Mouse (Mus musculus) stomach, embryonic 15.5 days (tissue): Measurements from ENCODE around the gene Rad54l2. TPM values are rescaled to one million over a fixed set of nuclear protein-coding genes. Genes with fewer than 3 reads are reported as not detected.

Source experiments
- ATAC-seq: fragments of 200-750 bp; cut with Nextera tagmentation; 2 replicates; pipeline ENCODE4 v1.8.0; 2017; ENCODE audit warnings: low read depth, moderate number of reproducible peaks, moderate TSS enrichment; ENCODE audit not compliant: insufficient read depth, low FRiP score
- H3K27ac ChIP-seq: fragments of 300-500 bp; sonication (generic); 2 replicates; pipeline ENCODE4 v1.5.1; 2015; ENCODE audit warnings: mild to moderate bottlenecking, inconsistent platforms
- H3K27me3 ChIP-seq: fragments of 300-500 bp; sonication (generic); replicated peaks from 2 replicates; pipeline ENCODE4 v1.6.1; 2015; ENCODE audit warnings: inconsistent platforms
- H3K36me3 ChIP-seq: fragments of 300-500 bp; sonication (generic); 2 replicates; pipeline ENCODE4 v1.6.1; 2015; ENCODE audit warnings: inconsistent platforms
- H3K4me1 ChIP-seq: fragments of 300-500 bp; sonication (generic); 2 replicates; pipeline ENCODE4 v1.6.1; 2015; ENCODE audit warnings: inconsistent platforms
- H3K4me2 ChIP-seq: fragments of 300-500 bp; sonication (generic); 2 replicates; pipeline ENCODE4 v1.6.1; 2015; ENCODE audit warnings: mild to moderate bottlenecking, inconsistent platforms
- H3K4me3 ChIP-seq: fragments of 300-500 bp; sonication (generic); replicated peaks from 2 replicates; pipeline ENCODE4 v1.5.1; 2015; ENCODE audit warnings: inconsistent platforms
- H3K9ac ChIP-seq: fragments of 300-500 bp; sonication (generic); 2 replicates; pipeline ENCODE4 v1.6.1; 2015; ENCODE audit warnings: inconsistent platforms
- H3K9me3 ChIP-seq: fragments of 300-500 bp; sonication (generic); 2 replicates; pipeline ENCODE4 v1.6.1; 2016; ENCODE audit warnings: inconsistent platforms
- WGBS: fragments of 180-500 bp; shearing (Covaris S2); methylation state at CpG from one replicate; pipeline ENCODE4 v1.1.7; 2015; 5-methylcytosine and 5-hydroxymethylcytosine counted together
- polyA plus RNA-seq: library from polyadenylated mRNA; unstranded; fragments of >200 nt; fragmentation: Nextera tagmentation; extraction: Ambion mirVana; gene quantifications from 2 replicates; pipeline ENCODE4 v1.2.1, GENCODE M21; 2015

The Rad54l2 gene
- polyA plus RNA-seq, 1 experiment from 2014 or later = 5.8 TPM

- no peak for ATAC-seq
- H3K9me3 ChIP-seq = no peaks in the 10 kb centered on the region
- H3K27ac ChIP-seq = no peak overlapping the region
- no peaks in the 10 kb centered on the region for H3K4me1 ChIP-seq
- peaks cover 28% of the 10 kb centered on the region for H3K36me3 ChIP-seq
- H3K4me2 ChIP-seq = no peak overlapping the region
- no peak overlapping the region for H3K9ac ChIP-seq
- no peaks in the 10 kb centered on the region for H3K27me3 ChIP-seq
- no peak overlapping the region for H3K4me3 ChIP-seq
- 84% methylated on average over 6 of the region's 6 CpGs for WGBS
Observed at GRCm38 (mm10) chr9:106664856-106665255, 124.1 kb downstream of the Rad54l2 start.

- Histone ChIP-seq H3K4me2 (no peak overlapping the region), H3K4me3 (no peak overlapping the region), H3K27ac (no peak overlapping the region), H3K27me3 (no peaks in the 10 kb centered on the region), H3K4me1 (no peaks in the 10 kb centered on the region), H3K9me3 (no peaks in the 10 kb centered on the region), H3K9ac (no peak overlapping the region), H3K36me3 (peaks cover 32% of the 10 kb centered on the region)
- no peak for ATAC-seq
- 82% methylated on average over 4 of the region's 4 CpGs for WGBS
Observed at GRCm38 (mm10) chr9:106664433-106664832, 124.6 kb downstream of the Rad54l2 start.

GRCm38 (mm10) chr9:106663200-106663599 is 125.8 kb downstream of the Rad54l2 start:
- Histone ChIP-seq H3K4me1 (no peaks in the 10 kb centered on the region), H3K4me2 (no peak overlapping the region), H3K36me3 (peaks cover 38% of the 10 kb centered on the region), H3K9me3 (no peaks in the 10 kb centered on the region), H3K9ac (no peak overlapping the region), H3K27ac (no peak overlapping the region), H3K4me3 (no peak overlapping the region), H3K27me3 (no peaks in the 10 kb centered on the region)
- ATAC-seq = no peak
- 78% methylated on average over 6 of the region's 6 CpGs for whole genome bisulfite sequencing

GRCm38 (mm10) chr9:106659935-106660334 is 129.1 kb downstream of the Rad54l2 start:
- no peak for ATAC-seq
- no peak overlapping the region for H3K27ac ChIP-seq
- H3K4me1 ChIP-seq = peaks cover 9% of the 10 kb centered on the region; the same call in 1 of the 2 replicates
- H3K9ac ChIP-seq = no peak overlapping the region
- peaks cover 9% of the 10 kb centered on the region for H3K27me3 ChIP-seq
- H3K4me2 ChIP-seq = no peak overlapping the region
- WGBS = 68% methylated on average over 1 of the region's 1 CpGs
- no peaks in the 10 kb centered on the region for H3K9me3 ChIP-seq
- H3K4me3 ChIP-seq = no peak overlapping the region
- H3K36me3 ChIP-seq = peaks cover 38% of the 10 kb centered on the region

- H3K9me3 ChIP-seq = no peaks in the 10 kb centered on the region
- H3K4me2 ChIP-seq = no peak overlapping the region
- 68% methylated on average over 7 of the region's 7 CpGs for WGBS
- H3K9ac ChIP-seq = no peak overlapping the region
- ATAC-seq = no peak
- no peak overlapping the region for H3K4me3 ChIP-seq
- H3K36me3 ChIP-seq = peaks cover 38% of the 10 kb centered on the region
- peaks cover 14% of the 10 kb centered on the region for H3K27me3 ChIP-seq
- peaks cover 9% of the 10 kb centered on the region; the same call in 1 of the 2 replicates for H3K4me1 ChIP-seq
- no peak overlapping the region for H3K27ac ChIP-seq
Observed at GRCm38 (mm10) chr9:106659441-106659840, 129.6 kb downstream of the Rad54l2 start.

GRCm38 (mm10) chr9:106657592-106657991 is 131.4 kb downstream of the Rad54l2 start:
- Histone ChIP-seq H3K9ac (no peak overlapping the region), H3K27me3 (peaks cover 21% of the 10 kb centered on the region), H3K4me3 (no peak overlapping the region), H3K4me1 (peaks cover 9% of the 10 kb centered on the region; the same call in 1 of the 2 replicates), H3K9me3 (no peaks in the 10 kb centered on the region), H3K36me3 (peaks cover 30% of the 10 kb centered on the region), H3K27ac (no peak overlapping the region), H3K4me2 (no peak overlapping the region)
- no peak for ATAC-seq
- 36% methylated on average over 5 of the region's 5 CpGs for WGBS

GRCm38 (mm10) chr9:106656820-106657219 is 132.2 kb downstream of the Rad54l2 start:
- no peak overlapping the region for H3K4me2 ChIP-seq
- no peak for ATAC-seq
- peaks cover 23% of the 10 kb centered on the region for H3K36me3 ChIP-seq
- H3K27ac ChIP-seq = no peak overlapping the region
- 40% methylated on average over 5 of the region's 5 CpGs for WGBS
- no peaks in the 10 kb centered on the region for H3K9me3 ChIP-seq
- H3K4me1 ChIP-seq = peaks cover 9% of the 10 kb centered on the region; the same call in 1 of the 2 replicates
- no peak overlapping the region for H3K4me3 ChIP-seq
- H3K9ac ChIP-seq = no peak overlapping the region
- H3K27me3 ChIP-seq = peaks cover 21% of the 10 kb centered on the region

- Histone ChIP-seq H3K36me3 (peaks cover 19% of the 10 kb centered on the region), H3K4me2 (peak within 1 kb of the TSS; percentile 61), H3K27me3 (peaks cover 21% of the 10 kb centered on the region), H3K27ac (no peak within 1 kb of the TSS), H3K9ac (no peak within 1 kb of the TSS), H3K4me1 (peaks cover 9% of the 10 kb centered on the region; the same call in 1 of the 2 replicates), H3K9me3 (no peaks in the 10 kb centered on the region), H3K4me3 (peak within 1 kb of the TSS; percentile 24)
- ATAC-seq = peak; percentile 68
- 1% methylated on average over 42 of the region's 44 CpGs for WGBS
Observed at GRCm38 (mm10) chr9:106655884-106656720, 132.9 kb downstream of the Rad54l2 start, which contains the start of gene Grm2. Grm2 (minus strand) TSS chr9:106656082.

GRCm38 (mm10) chr9:106652720-106653119 is 136.3 kb downstream of the Rad54l2 start:
- Histone ChIP-seq H3K36me3 (no peaks in the 10 kb centered on the region), H3K9me3 (no peaks in the 10 kb centered on the region), H3K4me1 (peaks cover 9% of the 10 kb centered on the region; the same call in 1 of the 2 replicates), H3K4me3 (no peak overlapping the region), H3K9ac (no peak overlapping the region), H3K27ac (no peak overlapping the region), H3K27me3 (peaks cover 21% of the 10 kb centered on the region), H3K4me2 (no peak overlapping the region)
- no peak for ATAC-seq
- WGBS = 65% methylated on average over 1 of the region's 1 CpGs

- H3K4me1 ChIP-seq = no peaks in the 10 kb centered on the region
- WGBS = 65% methylated on average over 27 of the region's 27 CpGs
- H3K4me3 ChIP-seq = no peak overlapping the region
- H3K27ac ChIP-seq = no peak overlapping the region
- no peaks in the 10 kb centered on the region for H3K36me3 ChIP-seq
- H3K9ac ChIP-seq = no peak overlapping the region
- no peak for ATAC-seq
- H3K27me3 ChIP-seq = no peaks in the 10 kb centered on the region
- no peaks in the 10 kb centered on the region for H3K9me3 ChIP-seq
- no peak overlapping the region for H3K4me2 ChIP-seq
Observed at GRCm38 (mm10) chr9:106647226-106647625, 141.8 kb downstream of the Rad54l2 start.

- no peak for ATAC-seq
- H3K4me3 ChIP-seq = no peak overlapping the region
- H3K27me3 ChIP-seq = no peaks in the 10 kb centered on the region
- no peak overlapping the region for H3K4me2 ChIP-seq
- 74% methylated on average over 9 of the region's 9 CpGs for WGBS
- H3K27ac ChIP-seq = no peak overlapping the region
- no peaks in the 10 kb centered on the region for H3K4me1 ChIP-seq
- H3K9ac ChIP-seq = no peak overlapping the region
- no peaks in the 10 kb centered on the region for H3K9me3 ChIP-seq
- no peaks in the 10 kb centered on the region for H3K36me3 ChIP-seq
Observed at GRCm38 (mm10) chr9:106645684-106646271, 143.2 kb downstream of the Rad54l2 start.

- Histone ChIP-seq H3K9ac (no peak overlapping the region), H3K27ac (no peak overlapping the region), H3K4me1 (no peaks in the 10 kb centered on the region), H3K4me3 (no peak overlapping the region), H3K9me3 (no peaks in the 10 kb centered on the region), H3K27me3 (no peaks in the 10 kb centered on the region), H3K36me3 (no peaks in the 10 kb centered on the region), H3K4me2 (no peak overlapping the region)
- 67% methylated on average over 6 of the region's 6 CpGs for WGBS
- ATAC-seq = no peak
Observed at GRCm38 (mm10) chr9:106643787-106644186, 145.2 kb downstream of the Rad54l2 start.
